Comparison of ENCODE assay signal across 13 mouse cellular contexts in the genomic region with DNA sequence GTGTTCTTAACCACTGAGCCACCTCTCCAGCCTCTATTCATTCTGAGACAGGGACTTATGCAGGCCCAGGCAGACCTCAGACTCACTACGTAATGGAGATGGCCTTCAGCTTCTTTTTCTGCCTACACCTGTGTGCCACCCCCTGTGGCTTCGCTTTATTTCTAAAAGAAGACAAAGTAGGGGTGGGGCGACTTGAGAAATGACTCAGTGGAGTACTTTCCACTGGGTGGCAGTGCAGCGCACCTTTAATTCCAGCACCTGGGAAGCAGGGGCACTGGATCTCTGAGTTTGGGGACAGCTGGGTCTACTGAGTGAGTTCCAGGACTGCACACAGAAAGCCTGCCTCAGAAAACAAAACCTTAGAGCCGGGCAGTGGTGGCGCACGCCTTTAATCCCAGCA. TPM values are rescaled to one million over a fixed set of nuclear protein-coding genes. Genes with fewer than 3 reads are reported as not detected.
DNase-seq lines count a peak whose midpoint lies in the region; TF ChIP-seq lines count a peak whose summit lies in the region.
"Had no signal": no experiment of that assay in that cellular context is flagged by ENCODE, and none has a peak within 500 bp of the region (broad histone marks: within the 10 kb centered on the region; RNA-seq: fewer than 3 reads in every experiment).

No protein-coding gene starts in this region.

- H3K4me1 ChIP-seq in cerebellum, adult 2 months (ENCODE audit: control insufficient read depth, insufficient read depth, low read length): no peaks in the 10 kb centered on the region
- H3K4me1 ChIP-seq: limb, embryonic 12.5 days had no signal

- peak; percentile 29; the same call in 1 of the 2 replicates for TF ChIP-seq CTCF in cerebellum, adult 2 months (IDR thresholded peaks at IDR 0.05; ENCODE audit: borderline replicate concordance, insufficient read depth, low read depth, low read length)

- H3K4me3 ChIP-seq in cerebellum, adult 2 months (replicated peaks; ENCODE audit: insufficient read depth, low read depth, low read length): no peak overlapping the region
- H3K4me3 ChIP-seq: erythroblast, embryonic 14.5 days; limb, embryonic 12.5 days had no signal

- 87% methylated on average over 7 of the region's 7 CpGs for WGBS in cerebellum, adult 2 months

- H3K27me3 ChIP-seq in cerebellum, adult 2 months (ENCODE audit: control insufficient read depth, insufficient read depth, low read length): no peaks in the 10 kb centered on the region
- H3K27me3 ChIP-seq: limb, embryonic 12.5 days had no signal

- H3K27ac ChIP-seq in cerebellum, adult 2 months (ENCODE audit: insufficient read depth, low read length): no peak overlapping the region
- H3K27ac ChIP-seq: limb, embryonic 12.5 days; macrophage had no signal

- no peak for TF ChIP-seq POLR2A in cerebellum, adult 2 months (IDR thresholded peaks at IDR 0.05; ENCODE audit: borderline replicate concordance, insufficient read depth, low read length)

- no peak for DNase-seq in cerebellum, adult 2 months
- DNase-seq in cerebellum, postnatal 4 days (ENCODE audit: low spot score in 2 of 2): no peak
- DNase-seq in kidney, postnatal 4 days: peak; percentile 28 to 37
- DNase-seq in kidney, adult 18-20 months: no peak
- DNase-seq in 416B (ENCODE audit: low read depth) (peak; percentile 24), ZHBTc4 (ENCODE audit: low read depth, low spot score) (peak; percentile 94)
- DNase-seq in right cerebral cortex, adult 2 months (ENCODE audit: low spot score in 2 of 2): no peak
- no peak for DNase-seq in cerebellum, adult 9-11 months
- DNase-seq: cerebellum, postnatal 36 days; heart, postnatal 36 days had no signal

RNA-seq across cellular contexts. Expression of a gene that starts 6.7 kb away (rescaled TPM):
- polyA plus RNA-seq in cerebellum, adult 2 months (2012; rRNA removed): 59.6 and 65.7 TPM in 2 replicates

RNA-seq across cellular contexts. Expression of a gene that starts 6.8 kb away (rescaled TPM):
- polyA plus RNA-seq in cerebellum, adult 2 months (2012; rRNA removed): 20.2 and 20.7 TPM in 2 replicates

RNA-seq across cellular contexts. Expression of a gene that starts 32.2 kb away (rescaled TPM):
- 7.6 and 8.5 TPM in 2 replicates for polyA plus RNA-seq in cerebellum, adult 2 months (2012; rRNA removed)

RNA-seq across cellular contexts. Expression of a gene that starts 41.6 kb away (rescaled TPM):
- polyA plus RNA-seq in cerebellum, adult 2 months (2012; rRNA removed): 5.9 and 6.7 TPM in 2 replicates
- polyA plus RNA-seq: erythroblast, embryonic 14.5 days had no signal

Comparison
In these comparisons a context has a peak if more than half of its experiments do, and no peak if none do; other contexts are left out.
1. DNase-seq: peak in kidney, postnatal 4 days (2 of 2), 416B (single experiment) and ZHBTc4 (single experiment); none in cerebellum, adult 2 months (0 of 2), cerebellum, postnatal 4 days (0 of 2), kidney, adult 18-20 months (single experiment), right cerebral cortex, adult 2 months (0 of 2) and cerebellum, adult 9-11 months (single experiment).